Mouse (Mus musculus): ENCODE results near the gene Odr4.

DNA sequence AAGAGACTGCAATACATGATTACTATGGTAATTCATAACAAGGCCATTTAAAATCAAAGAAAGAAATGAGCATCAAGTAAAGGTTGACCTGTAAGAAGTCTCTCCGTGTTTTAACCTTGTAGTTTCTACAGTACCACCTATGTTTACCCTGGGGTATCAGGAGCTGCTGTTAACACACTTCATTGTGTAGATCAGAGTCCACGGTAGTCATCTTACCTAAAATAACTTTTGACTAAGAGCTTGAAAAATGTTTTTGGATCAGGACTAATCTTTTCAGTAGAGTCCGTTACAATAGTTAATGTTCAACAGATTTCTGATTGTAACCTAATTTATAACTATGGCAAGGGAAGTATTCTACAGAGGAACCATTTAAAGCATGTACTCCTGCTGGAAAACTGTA, 11.7 kb upstream of the Odr4 start:
- TF ChIP-seq CTCF (conservative IDR thresholded peaks at IDR 0.05 in 1 of 2, IDR thresholded peaks at IDR 0.05 in 1 of 2; ENCODE audit: low read depth in 2 of 2, low read length in 2 of 2), result no peak
- TF ChIP-seq USF2 (conservative IDR thresholded peaks at IDR 0.05; ENCODE audit: low read depth, low read length), result no peak
- TF ChIP-seq RAD21 (IDR thresholded peaks at IDR 0.05; ENCODE audit: low read depth, low read length), result no peak
- no peak for TF ChIP-seq ZNF384 (IDR thresholded peaks at IDR 0.05; ENCODE audit: low read depth, low read length)
- TF ChIP-seq NRF1 (IDR thresholded peaks at IDR 0.05; ENCODE audit: low read depth, low read length), result no peak
- TF ChIP-seq ZC3H11A (IDR thresholded peaks at IDR 0.05; ENCODE audit: low read depth, low read length), result no peak
- TF ChIP-seq POLR2A (IDR thresholded peaks at IDR 0.05; ENCODE audit: low read depth, low read length), result no peak
- TF ChIP-seq SIN3A (IDR thresholded peaks at IDR 0.05; ENCODE audit: low read length), result no peak
- no peak for TF ChIP-seq JUN (IDR thresholded peaks at IDR 0.05; ENCODE audit: insufficient read depth, low read depth, low read length)
- TF ChIP-seq USF1 (IDR thresholded peaks at IDR 0.05; ENCODE audit: low read depth, low read length), result no peak

All from CH12.LX (cell line).